Comparison of ENCODE assay signal across 9 mouse cellular contexts in the genomic region with DNA sequence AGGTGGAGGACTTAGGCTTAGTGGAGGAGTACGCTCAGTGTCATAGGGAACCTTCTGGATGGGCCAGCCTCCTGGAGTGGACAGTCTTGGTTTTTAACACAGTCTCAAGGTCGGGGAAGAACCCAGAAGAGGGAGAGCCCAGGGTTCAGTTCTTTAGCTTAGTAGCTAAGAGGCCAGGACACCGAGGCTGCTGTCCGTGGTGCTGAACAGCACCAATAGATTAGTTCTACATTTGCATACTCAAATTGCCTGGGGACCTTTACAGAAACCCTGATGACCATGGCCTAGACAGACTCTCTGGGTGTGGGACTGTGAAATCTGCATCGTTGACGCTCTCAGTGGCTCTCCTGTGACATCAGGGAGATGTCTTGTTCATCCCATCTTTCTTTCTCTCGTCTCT. TPM values are rescaled to one million over a fixed set of nuclear protein-coding genes. Genes with fewer than 3 reads are reported as not detected.
DNase-seq lines count a peak whose midpoint lies in the region; ATAC-seq lines count a peak whose summit lies in the region.
"Had no signal": no experiment of that assay in that cellular context is flagged by ENCODE, and none has a peak within 500 bp of the region (broad histone marks: within the 10 kb centered on the region; RNA-seq: fewer than 3 reads in every experiment).

No protein-coding gene starts in this region.

- no peaks in the 10 kb centered on the region for H3K4me1 ChIP-seq in limb, embryonic 11.5 days (ENCODE audit: control insufficient read depth, insufficient read depth, low read length)
- H3K4me1 ChIP-seq: limb, embryonic 12.5 days had no signal

- no peak overlapping the region for H3K9ac ChIP-seq in limb, embryonic 11.5 days (ENCODE audit: low read length)
- H3K9ac ChIP-seq: limb, embryonic 12.5 days had no signal

- H3K27ac ChIP-seq in limb, embryonic 11.5 days (replicated peaks; ENCODE audit: low read depth, low read length) = no peak overlapping the region
- H3K27ac ChIP-seq: limb, embryonic 12.5 days had no signal

- H3K4me3 ChIP-seq in limb, embryonic 11.5 days (ENCODE audit: low read depth, low read length) = no peak overlapping the region
- H3K4me3 ChIP-seq: limb, embryonic 12.5 days had no signal

- no peaks in the 10 kb centered on the region for H3K27me3 ChIP-seq in limb, embryonic 11.5 days (ENCODE audit: control insufficient read depth, insufficient read depth, low read length)

- no peak for ATAC-seq in limb, embryonic 11.5 days (ENCODE audit: insufficient number of reproducible peaks, low FRiP score, low TSS enrichment, low read depth)

- peak; percentile 61 to 76 for DNase-seq in heart, postnatal 10 days
- DNase-seq in heart, adult 9 months (ENCODE audit: low spot score in 2 of 2) = no peak
- DNase-seq in 3T3-L1 (ENCODE audit: low read depth, low spot score) (peak; percentile 76), adipocyte (ENCODE audit: low spot score) (peak; percentile 74)
- DNase-seq in limb, embryonic 11.5 days (ENCODE audit: low spot score) = peak; percentile 83
- DNase-seq in thymus, postnatal 4 days = peak; percentile 83
- DNase-seq in cerebellum, adult 8-10 months = no peak
- DNase-seq in cerebellum, postnatal 14 days = no peak

- no peaks in the 10 kb centered on the region for H3K36me3 ChIP-seq in limb, embryonic 11.5 days (ENCODE audit: control insufficient read depth, insufficient read depth, low read length)
- H3K36me3 ChIP-seq: limb, embryonic 12.5 days had no signal

- 22% methylated on average over 7 of the region's 7 CpGs for WGBS in limb, embryonic 11.5 days

- intact Hi-C loops in heart, postnatal 10 days (cut with DNase I) = no loop called here

- no peak overlapping the region for H3K4me2 ChIP-seq in limb, embryonic 11.5 days (ENCODE audit: low read depth, severe bottlenecking)
- H3K4me2 ChIP-seq: limb, embryonic 12.5 days had no signal

- H3K9me3 ChIP-seq in limb, embryonic 11.5 days (ENCODE audit: control insufficient read depth, low read length) = no peaks in the 10 kb centered on the region
- H3K9me3 ChIP-seq: limb, embryonic 12.5 days had no signal

RNA-seq across cellular contexts. Expression of a gene that starts 19.1 kb away (rescaled TPM):
- total RNA-seq in heart, postnatal 10 days (2021) = under 1 TPM; 0.72 to 0.79 TPM
- polyA plus RNA-seq in limb, embryonic 11.5 days (2014; fragmentation: Nextera tagmentation; extraction: Ambion mirVana) = 0.87 and 0.92 TPM in 2 replicates

RNA-seq across cellular contexts. Expression of a gene that starts 39.2 kb away (rescaled TPM):
- total RNA-seq in heart, postnatal 10 days (2021) = under 1 TPM; 0.47 to 0.89 TPM
- polyA plus RNA-seq in limb, embryonic 11.5 days (2014; fragmentation: Nextera tagmentation; extraction: Ambion mirVana) = 0.21 and 0.47 TPM in 2 replicates

RNA-seq across cellular contexts. Expression of a gene that starts 54.9 kb away (rescaled TPM):
- 10 to 100 TPM; 24.6 to 26.1 TPM for total RNA-seq in heart, postnatal 10 days (2021)
- 81.2 and 85.2 TPM in 2 replicates for polyA plus RNA-seq in limb, embryonic 11.5 days (2014; fragmentation: Nextera tagmentation; extraction: Ambion mirVana)

Comparison
In these comparisons a context has a peak if more than half of its experiments do, and no peak if none do; other contexts are left out.
1. DNase-seq: peak in heart, postnatal 10 days (2 of 2), 3T3-L1 (single experiment), adipocyte (single experiment), limb, embryonic 11.5 days (single experiment) and thymus, postnatal 4 days (single experiment); none in heart, adult 9 months (0 of 2), cerebellum, adult 8-10 months (single experiment) and cerebellum, postnatal 14 days (0 of 2).